Mouse (Mus musculus) intestine, postnatal 0 days (tissue): ENCODE measurements around the gene Gnl2. TPM values are rescaled to one million over a fixed set of nuclear protein-coding genes. Genes with fewer than 3 reads are reported as not detected.

Source experiments
- ATAC-seq: fragments of 200-750 bp; cut with Nextera tagmentation; 2 replicates; pipeline ENCODE4 v1.8.0; 2017; ENCODE audit warnings: mild to moderate bottlenecking, moderate TSS enrichment, moderate library complexity
- H3K27ac ChIP-seq: fragments of 300-500 bp; sonication (generic); 2 replicates; pipeline ENCODE4 v1.5.1; 2014; ENCODE audit warnings: mild to moderate bottlenecking, low read depth, low read length, moderate library complexity
- H3K27me3 ChIP-seq: fragments of 300-500 bp; sonication (generic); replicated peaks from 2 replicates; pipeline ENCODE4 v1.6.1; 2014; ENCODE audit warnings: low read length, mixed read lengths; ENCODE audit not compliant: control insufficient read depth, insufficient read depth
- H3K36me3 ChIP-seq: fragments of 300-500 bp; sonication (generic); 2 replicates; pipeline ENCODE4 v1.6.1; 2014; ENCODE audit warnings: mild to moderate bottlenecking, moderate library complexity; ENCODE audit not compliant: control insufficient read depth, insufficient read depth
- H3K4me1 ChIP-seq: fragments of 300-500 bp; sonication (generic); replicated peaks from 2 replicates; pipeline ENCODE4 v1.6.1; 2014; ENCODE audit warnings: antibody characterized with exemption, low read length, mixed read lengths; ENCODE audit not compliant: control insufficient read depth, insufficient read depth
- H3K4me2 ChIP-seq: fragments of 300-500 bp; sonication (generic); replicated peaks from 2 replicates; pipeline ENCODE4 v1.6.1; 2014; ENCODE audit warnings: low read depth, mild to moderate bottlenecking, moderate library complexity
- H3K4me3 ChIP-seq: fragments of 300-500 bp; sonication (generic); 2 replicates; pipeline ENCODE4 v1.5.1; 2014; ENCODE audit warnings: low read depth, low read length
- H3K9ac ChIP-seq: fragments of 300-500 bp; sonication (generic); 2 replicates; pipeline ENCODE4 v1.6.1; 2014; ENCODE audit warnings: mild to moderate bottlenecking, low read depth, low read length
- H3K9me3 ChIP-seq: fragments of 300-500 bp; sonication (generic); 2 replicates; pipeline ENCODE4 v1.6.1; 2016; ENCODE audit warnings: mixed run types; ENCODE audit not compliant: control insufficient read depth
- CTCF ChIP-seq: sonication (generic); IDR thresholded peaks from 2 replicates; pipeline ENCODE4 v1.5.1; 2016; ENCODE audit warnings: low read depth, mild to moderate bottlenecking, control low read depth, antibody characterized with exemption, moderate library complexity
- WGBS: fragments of 180-500 bp; shearing (Covaris S2); extraction: QIAGEN DNeasy Blood & Tissue Kit; methylation state at CpG from one replicate; pipeline ENCODE4 v1.1.7; 2014; 5-methylcytosine and 5-hydroxymethylcytosine counted together
- polyA plus RNA-seq: library from polyadenylated mRNA; unstranded; fragments of >200 nt; fragmentation: Nextera tagmentation; extraction: Ambion mirVana; gene quantifications from 2 replicates; pipeline ENCODE4 v1.2.1, GENCODE M21; 2015

Gnl2 gene
- polyA plus RNA-seq, 1 experiment from 2014 or later: 28.6 TPM

GRCm38 (mm10) chr4:124986739-124987710 lies 29.4 kb upstream of the Gnl2 start:
- Histone ChIP-seq H3K4me3 (peak overlapping the region; percentile 41), H3K9ac (no peak overlapping the region), H3K36me3 (no peaks in the 10 kb centered on the region), H3K27ac (no peak overlapping the region), H3K9me3 (no peaks in the 10 kb centered on the region), H3K27me3 (peaks cover 79% of the 10 kb centered on the region), H3K4me1 (no peaks in the 10 kb centered on the region), H3K4me2 (peak overlapping the region; percentile 79)
- ATAC-seq: no peak
- TF ChIP-seq CTCF: no peak
- 6% methylated on average over 37 of the region's 51 CpGs for WGBS

- Histone ChIP-seq H3K36me3 (no peaks in the 10 kb centered on the region), H3K4me3 (no peak overlapping the region), H3K4me1 (no peaks in the 10 kb centered on the region), H3K27me3 (peaks cover 79% of the 10 kb centered on the region), H3K9ac (no peak overlapping the region), H3K9me3 (no peaks in the 10 kb centered on the region), H3K27ac (no peak overlapping the region), H3K4me2 (no peak overlapping the region)
- ATAC-seq: no peak
- WGBS: 13% methylated on average over 10 of the region's 10 CpGs
- no peak for TF ChIP-seq CTCF
Observed at GRCm38 (mm10) chr4:124987711-124988097, 28.7 kb upstream of the Gnl2 start.

GRCm38 (mm10) chr4:124988382-124988781 lies 28.0 kb upstream of the Gnl2 start:
- peaks cover 78% of the 10 kb centered on the region for H3K27me3 ChIP-seq
- no peak overlapping the region for H3K4me3 ChIP-seq
- no peak overlapping the region for H3K4me2 ChIP-seq
- no peak for ATAC-seq
- no peaks in the 10 kb centered on the region for H3K9me3 ChIP-seq
- no peak for TF ChIP-seq CTCF
- 19% methylated on average over 9 of the region's 9 CpGs for WGBS
- no peak overlapping the region for H3K9ac ChIP-seq
- H3K36me3 ChIP-seq: no peaks in the 10 kb centered on the region
- H3K4me1 ChIP-seq: no peaks in the 10 kb centered on the region
- H3K27ac ChIP-seq: no peak overlapping the region

GRCm38 (mm10) chr4:124989787-124990253 lies 26.6 kb upstream of the Gnl2 start:
- 0 out of 2 replicates have a peak overlapping the region, but pooled peaks have one; percentile 13 for H3K4me2 ChIP-seq
- TF ChIP-seq CTCF: no peak
- H3K36me3 ChIP-seq: no peaks in the 10 kb centered on the region
- no peak overlapping the region for H3K9ac ChIP-seq
- H3K4me1 ChIP-seq: no peaks in the 10 kb centered on the region
- no peak overlapping the region for H3K4me3 ChIP-seq
- ATAC-seq: no peak
- peaks cover 66% of the 10 kb centered on the region for H3K27me3 ChIP-seq
- H3K9me3 ChIP-seq: no peaks in the 10 kb centered on the region
- no peak overlapping the region for H3K27ac ChIP-seq
- WGBS: 6% methylated on average over 20 of the region's 20 CpGs

DNA sequence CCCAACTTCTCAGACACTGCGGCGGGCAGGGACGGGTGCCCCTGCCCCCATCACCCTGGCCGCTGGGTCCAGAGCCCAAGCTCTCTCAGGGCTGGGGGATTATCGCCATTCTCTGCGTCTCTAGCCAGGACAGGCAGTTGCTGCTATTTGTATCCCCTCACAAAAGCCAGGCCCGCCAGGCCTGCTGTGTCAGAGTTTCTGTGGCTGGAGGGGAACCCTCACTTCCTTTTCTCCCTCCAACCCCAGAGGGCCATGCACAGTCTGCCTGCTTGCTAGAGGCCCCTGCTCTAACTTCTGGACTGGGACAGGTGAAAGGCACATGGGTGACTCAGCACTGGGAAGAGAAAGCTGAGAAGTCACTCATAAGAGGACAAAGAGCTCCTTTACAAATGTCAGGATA lies 26.1 kb upstream of the Gnl2 start:
- TF ChIP-seq CTCF: no peak
- no peak for ATAC-seq
- Histone ChIP-seq H3K9me3 (no peaks in the 10 kb centered on the region), H3K27me3 (peaks cover 63% of the 10 kb centered on the region), H3K4me1 (no peaks in the 10 kb centered on the region), H3K4me3 (no peak overlapping the region), H3K27ac (no peak overlapping the region), H3K9ac (no peak overlapping the region), H3K36me3 (no peaks in the 10 kb centered on the region), H3K4me2 (0 out of 2 replicates have a peak overlapping the region, but pooled peaks have one; percentile 13)
- WGBS: 19% methylated on average over 7 of the region's 7 CpGs

GRCm38 (mm10) chr4:124997479-124998147 lies 18.8 kb upstream of the Gnl2 start:
- Histone ChIP-seq H3K9ac (no peak overlapping the region), H3K4me1 (no peaks in the 10 kb centered on the region), H3K4me3 (no peak overlapping the region), H3K27ac (0 out of 2 replicates have a peak overlapping the region, but pooled peaks have one; percentile 8), H3K27me3 (peaks cover 4% of the 10 kb centered on the region; the same call in 1 of the 2 replicates), H3K36me3 (no peaks in the 10 kb centered on the region), H3K9me3 (no peaks in the 10 kb centered on the region), H3K4me2 (0 out of 2 replicates have a peak overlapping the region, but pooled peaks have one; percentile 0)
- no peak for TF ChIP-seq CTCF
- whole genome bisulfite sequencing: 48% methylated on average over 10 of the region's 10 CpGs
- peak; percentile 71 for ATAC-seq
